Mouse (Mus musculus): ENCODE measurements around the gene Srcin1.

Srcin1 gene

GRCm38 (mm10) chr11:97505784-97506183 lies 70.2 kb downstream of the Srcin1 start:
- no peak for DNase-seq (ENCODE audit: low spot score)

- no peak for DNase-seq (ENCODE audit: low spot score)
Observed at GRCm38 (mm10) chr11:97502846-97503245, 73.1 kb downstream of the Srcin1 start.

- DNase-seq (ENCODE audit: low spot score) = no peak
Observed at GRCm38 (mm10) chr11:97502383-97502782, 73.6 kb downstream of the Srcin1 start.

DNA sequence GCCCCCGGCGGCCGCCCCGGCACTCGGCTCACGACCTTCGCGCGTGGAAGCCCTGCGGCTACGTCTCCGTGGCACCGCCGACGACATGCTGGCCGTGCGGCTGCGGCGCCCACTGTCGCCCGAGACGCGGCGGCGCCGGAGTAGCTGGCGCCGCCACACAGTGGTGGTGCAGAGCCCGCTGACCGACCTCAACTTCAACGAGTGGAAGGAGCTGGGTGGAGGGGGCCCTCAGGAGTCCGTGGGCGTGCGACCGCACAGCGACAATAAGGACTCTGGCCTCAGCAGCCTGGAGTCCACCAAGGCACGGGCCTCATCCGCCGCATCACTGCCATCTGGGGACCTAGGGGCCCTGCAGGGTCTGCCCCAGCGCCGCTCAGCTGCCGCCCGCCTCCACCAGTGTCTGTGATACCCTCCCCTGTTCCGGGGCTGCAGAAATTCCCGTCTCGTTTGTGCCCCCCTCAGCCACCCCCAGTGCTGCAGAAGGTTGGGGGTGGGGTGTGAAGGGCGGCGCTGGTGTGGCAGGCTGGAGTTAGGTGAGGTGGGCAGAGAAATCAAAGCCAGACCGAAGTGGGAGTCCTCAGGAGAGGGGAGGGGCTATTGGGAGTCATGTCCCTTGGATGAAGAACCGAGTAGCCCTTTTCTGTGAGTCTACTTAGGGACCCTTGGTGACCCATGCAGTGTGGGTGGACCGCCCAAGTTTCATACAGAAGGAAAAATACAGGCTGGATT lies 75.1 kb downstream of the Srcin1 start:
- DNase-seq (ENCODE audit: low spot score) = no peak

- no peak for DNase-seq (ENCODE audit: low spot score)
Observed at GRCm38 (mm10) chr11:97499865-97500719, 75.9 kb downstream of the Srcin1 start, which contains the start of gene 4933428G20Rik. TSS of gene 4933428G20Rik (minus strand) at chr11:97500340.

GRCm38 (mm10) chr11:97497543-97497942 lies 78.4 kb downstream of the Srcin1 start:
- DNase-seq (ENCODE audit: low spot score) = no peak

- no peak for DNase-seq (ENCODE audit: low spot score)
Observed at GRCm38 (mm10) chr11:97492836-97493235, 83.2 kb downstream of the Srcin1 start.

DNA sequence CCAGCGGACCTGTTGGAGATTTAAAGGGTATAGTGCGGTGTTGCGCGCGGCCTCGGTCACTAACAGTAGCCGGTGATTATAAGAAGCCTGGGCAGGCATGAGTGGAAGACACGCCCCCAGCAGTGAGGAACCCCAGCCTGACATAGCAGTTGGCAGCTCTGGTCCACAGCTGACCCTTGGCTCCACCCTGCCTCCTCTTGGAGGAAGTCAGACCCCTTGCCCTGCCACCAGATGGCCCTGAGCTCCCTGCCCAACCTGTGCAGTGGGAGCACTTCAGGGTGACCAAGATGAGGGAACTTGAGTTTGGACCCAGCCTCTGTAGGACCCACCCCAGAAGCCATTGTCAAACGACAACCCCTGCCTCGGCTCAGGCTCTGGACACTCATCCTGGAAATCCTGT lies 84.3 kb downstream of the Srcin1 start:
- no peak for DNase-seq (ENCODE audit: low spot score)

DNA sequence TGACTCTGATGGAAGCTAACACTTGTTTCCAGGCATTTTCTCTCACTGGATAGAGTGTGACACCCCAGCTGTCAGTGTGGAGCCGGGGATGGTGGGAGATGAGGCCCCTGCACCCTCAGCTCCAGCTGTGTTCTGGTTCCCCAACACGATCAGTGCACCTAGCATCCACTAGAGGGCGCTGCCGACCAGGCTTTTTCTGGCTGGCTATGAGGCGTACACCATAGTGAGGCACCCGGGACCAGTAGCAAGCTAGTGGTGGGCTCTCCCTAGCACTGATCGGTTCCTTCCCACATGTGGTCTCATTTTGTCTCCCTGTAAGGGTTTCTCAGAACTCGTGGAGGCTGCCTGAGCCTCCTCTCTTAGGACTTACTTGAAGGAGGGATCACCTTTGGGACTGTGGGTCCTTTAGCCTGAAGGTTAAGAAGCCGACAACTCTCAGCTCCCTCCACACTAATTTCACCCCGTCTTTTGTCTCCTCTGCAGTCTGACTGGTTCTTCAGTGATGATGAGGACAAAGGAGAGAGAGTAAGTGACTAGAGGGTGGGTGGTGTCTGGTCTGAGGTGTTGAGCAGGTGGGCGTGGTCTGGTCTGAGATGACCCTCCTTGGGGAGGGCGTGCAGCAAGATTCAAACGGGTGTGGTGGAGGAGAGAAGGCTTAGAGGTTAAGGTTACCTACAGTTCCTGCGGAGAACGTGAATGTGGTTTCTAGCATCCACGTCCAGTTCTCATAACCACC lies 86.2 kb downstream of the Srcin1 start:
- peak; percentile 63 for DNase-seq (ENCODE audit: low spot score)

- no peak for DNase-seq (ENCODE audit: low spot score)
Observed at GRCm38 (mm10) chr11:97487656-97488055, 88.3 kb downstream of the Srcin1 start.

GRCm38 (mm10) chr11:97485661-97486060 lies 90.3 kb downstream of the Srcin1 start:
- DNase-seq (ENCODE audit: low spot score) = no peak

GRCm38 (mm10) chr11:97479824-97480223 lies 96.2 kb downstream of the Srcin1 start:
- no peak for DNase-seq (ENCODE audit: low spot score)

- DNase-seq (ENCODE audit: low spot score) = no peak
Observed at GRCm38 (mm10) chr11:97479085-97479484, 96.9 kb downstream of the Srcin1 start.

- no peak for DNase-seq (ENCODE audit: low spot score)
Observed at GRCm38 (mm10) chr11:97478345-97478744, 97.6 kb downstream of the Srcin1 start.

DNA sequence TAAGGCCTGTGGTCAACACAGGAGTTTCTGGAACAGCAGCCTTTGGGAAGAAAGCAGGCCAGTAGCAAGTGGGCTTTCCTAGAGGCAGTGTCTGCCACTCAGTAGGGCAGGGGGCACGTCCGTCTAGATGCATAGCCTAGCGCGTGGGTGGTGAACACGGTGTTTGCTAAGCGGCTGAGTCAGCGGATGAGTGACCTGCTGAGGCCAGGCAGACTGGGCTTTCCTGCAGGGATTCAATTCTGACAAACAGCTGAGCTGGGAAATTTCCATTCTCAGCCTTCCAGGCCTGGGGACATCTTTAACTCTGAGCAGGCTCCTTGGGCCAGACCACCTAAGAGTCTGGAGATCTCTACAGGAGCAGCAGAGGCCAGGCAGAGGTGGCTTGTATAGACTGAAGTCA lies 98.6 kb downstream of the Srcin1 start:
- DNase-seq (ENCODE audit: low spot score) = peak; percentile 31

GRCm38 (mm10) chr11:97476334-97477095 lies 99.5 kb downstream of the Srcin1 start:
- DNase-seq (ENCODE audit: low spot score) = peak; percentile 49

DNA sequence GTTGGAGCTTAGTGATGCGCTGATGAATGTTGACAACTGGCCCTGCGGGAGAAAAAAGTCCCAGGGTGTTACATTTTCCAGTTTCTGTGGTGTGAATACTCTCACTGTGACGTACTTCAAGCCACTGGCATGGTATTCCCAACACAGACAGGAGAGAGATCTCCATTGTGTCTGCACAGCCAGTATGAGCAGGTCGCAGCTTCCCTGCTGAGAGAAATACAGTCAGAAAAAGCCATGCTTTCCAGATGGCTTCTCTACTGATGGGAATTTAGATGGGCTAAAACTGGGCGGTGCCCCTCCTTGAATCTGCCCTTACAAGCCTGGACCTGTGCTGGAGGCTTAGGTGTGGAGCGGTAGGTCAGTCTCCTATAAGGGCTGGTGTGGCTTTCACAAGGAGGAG lies 104.7 kb downstream of the Srcin1 start:
- no peak for DNase-seq (ENCODE audit: low spot score)

DNA sequence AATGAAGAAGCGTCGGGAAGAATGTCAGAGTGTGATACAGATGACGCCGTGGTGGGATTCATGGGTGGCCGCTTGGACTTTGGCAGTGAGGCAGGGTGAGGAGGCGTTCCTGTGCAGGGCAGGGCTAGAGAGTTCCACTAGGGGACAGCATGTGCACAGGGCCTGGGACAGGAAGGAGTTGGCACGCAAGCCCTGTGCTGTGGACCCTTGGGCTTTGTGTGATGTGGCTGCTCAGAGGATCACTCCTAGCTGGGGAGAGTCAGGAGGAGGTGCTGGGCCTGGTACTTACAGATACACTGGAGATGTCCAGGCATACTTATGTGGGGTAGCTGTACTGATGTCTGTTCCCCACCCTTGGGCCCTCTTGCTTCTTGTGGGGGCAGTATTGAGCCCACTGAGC lies 106.2 kb downstream of the Srcin1 start:
- DNase-seq (ENCODE audit: low spot score) = no peak

DNA sequence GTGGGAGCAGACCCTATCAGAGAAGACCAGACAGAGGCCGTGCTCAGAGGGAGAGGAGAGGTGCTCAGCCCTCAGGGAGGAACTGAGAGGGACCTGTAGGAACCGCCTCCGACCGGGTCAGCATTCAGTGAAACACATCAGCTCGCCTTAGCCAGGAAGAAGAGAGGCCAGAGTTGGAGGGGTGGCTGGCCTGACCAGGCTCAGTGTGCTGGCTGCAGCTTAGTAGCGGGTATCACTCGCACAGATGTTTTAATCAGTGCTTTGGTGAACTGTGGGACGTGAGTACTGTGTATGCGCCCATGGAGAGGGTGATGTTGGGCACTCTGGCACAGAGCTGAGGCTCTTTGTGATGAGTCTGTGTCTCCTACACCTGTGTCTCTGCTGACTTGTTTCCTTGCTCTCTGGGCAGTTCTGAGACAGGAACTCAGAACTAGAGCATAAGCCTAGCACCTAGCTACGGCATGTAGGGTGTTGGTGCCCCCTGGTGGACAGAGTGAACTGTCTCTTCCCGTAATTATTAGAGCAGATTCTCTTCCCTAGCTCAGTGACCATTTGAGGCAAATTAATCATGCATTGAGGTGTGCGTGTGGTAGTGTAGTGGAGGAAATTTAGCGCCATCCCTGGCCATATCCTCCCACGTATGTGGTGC lies 107.2 kb downstream of the Srcin1 start:
- DNase-seq (ENCODE audit: low spot score) = peak; percentile 89

GRCm38 (mm10) chr11:97466444-97467160 lies 109.4 kb downstream of the Srcin1 start:
- DNase-seq (ENCODE audit: low spot score) = no peak

DNA sequence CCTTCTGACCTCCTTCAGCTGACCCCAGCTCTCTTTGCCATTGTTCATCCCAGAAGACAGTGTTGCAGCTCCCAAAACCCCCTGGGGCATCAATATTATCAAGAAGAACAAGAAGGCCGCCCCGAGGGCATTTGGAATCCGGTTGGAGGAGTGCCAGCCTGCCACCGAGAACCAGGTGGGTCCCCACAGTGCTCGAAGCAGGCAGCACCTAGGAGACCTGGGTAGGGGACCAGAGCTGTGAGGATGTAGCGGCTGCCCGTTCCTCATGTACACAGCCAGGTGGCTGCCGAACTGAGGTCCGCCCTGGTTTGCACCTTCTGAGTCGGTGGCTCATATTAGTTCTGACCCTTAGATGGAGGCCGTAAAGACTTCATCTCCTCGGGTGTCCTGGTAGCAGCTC lies 110.0 kb downstream of the Srcin1 start:
- DNase-seq (ENCODE audit: low spot score) = no peak

All from urinary bladder, postnatal 25 days (tissue).